8 mouse cellular contexts compared by ENCODE assay signal in the genomic region with DNA sequence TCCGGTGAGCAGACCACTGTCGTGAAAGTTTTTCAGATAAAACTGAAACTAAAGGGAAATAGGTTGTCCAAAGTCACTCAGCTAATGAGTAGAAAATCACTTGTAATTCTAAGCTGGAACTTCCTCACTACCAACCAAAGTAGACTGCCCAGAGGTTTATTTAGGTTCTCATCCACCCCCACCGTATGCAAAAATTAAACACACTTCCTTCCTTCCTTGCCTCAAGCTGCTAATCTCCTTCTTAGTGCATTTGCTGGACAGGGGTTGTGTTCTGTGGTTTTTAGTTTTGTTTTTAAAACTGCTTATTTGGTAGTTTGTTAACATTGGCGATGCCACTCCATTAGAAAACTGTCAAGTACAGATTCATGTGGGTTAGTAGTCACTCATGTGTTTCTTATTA. TPM values are rescaled to one million over a fixed set of nuclear protein-coding genes. Genes with fewer than 3 reads are reported as not detected.
DNase-seq lines count a peak whose midpoint lies in the region; ATAC-seq lines count a peak whose summit lies in the region.

No protein-coding gene starts in this region.

- no peaks in the 10 kb centered on the region for H3K9me3 ChIP-seq in lung, embryonic 15.5 days
- H3K9me3 ChIP-seq in forebrain, embryonic 10.5 days: no peaks in the 10 kb centered on the region
- H3K9me3 ChIP-seq in limb, embryonic 15.5 days: no peaks in the 10 kb centered on the region

- peak overlapping the region; percentile 100 for H3K9ac ChIP-seq in lung, embryonic 15.5 days
- H3K9ac ChIP-seq in limb, embryonic 15.5 days: peak overlapping the region; percentile 99

- no peaks in the 10 kb centered on the region for H3K27me3 ChIP-seq in lung, embryonic 15.5 days
- no peaks in the 10 kb centered on the region for H3K27me3 ChIP-seq in forebrain, embryonic 10.5 days (ENCODE audit: poor library complexity, severe bottlenecking)
- H3K27me3 ChIP-seq in limb, embryonic 15.5 days: no peaks in the 10 kb centered on the region
- no peaks in the 10 kb centered on the region for H3K27me3 ChIP-seq in splenic B cell, adult 2 months (ENCODE audit: control insufficient read depth, insufficient read depth, low read length, poor library complexity, severe bottlenecking)

- ATAC-seq in lung, embryonic 15.5 days (ENCODE audit: borderline replicate concordance, extremely low read depth, low FRiP score, low TSS enrichment): no peak
- ATAC-seq in limb, embryonic 15.5 days (ENCODE audit: insufficient number of reproducible peaks, low FRiP score, low TSS enrichment, low read depth): no peak

- H3K4me2 ChIP-seq in lung, embryonic 15.5 days: peak overlapping the region; percentile 66
- H3K4me2 ChIP-seq in limb, embryonic 15.5 days: peak overlapping the region; percentile 56

- no peak for DNase-seq in lung, postnatal 14 days
- no peak for DNase-seq in forebrain, embryonic 10.5 days (ENCODE audit: extremely low spot score, low spot score)
- DNase-seq in splenic B cell, adult 2 months (ENCODE audit: low read depth, low spot score): peak; percentile 46
- no peak for DNase-seq in cerebellum, postnatal 14 days
- no peak for DNase-seq in cerebellum, adult 11-12 months
- DNase-seq in gastrocnemius, postnatal 14 days: no peak

- peaks cover 33% of the 10 kb centered on the region for H3K36me3 ChIP-seq in lung, embryonic 15.5 days
- H3K36me3 ChIP-seq in forebrain, embryonic 10.5 days (replicated peaks): peaks cover 42% of the 10 kb centered on the region
- H3K36me3 ChIP-seq in limb, embryonic 15.5 days: peaks cover 33% of the 10 kb centered on the region
- peaks cover 3% of the 10 kb centered on the region; the same call in 1 of the 2 replicates for H3K36me3 ChIP-seq in splenic B cell, adult 2 months (ENCODE audit: control insufficient read depth, insufficient read depth, low read length, poor library complexity, severe bottlenecking)

- H3K27ac ChIP-seq in lung, embryonic 15.5 days: peak overlapping the region; percentile 76; the same call in 1 of the 2 replicates
- H3K27ac ChIP-seq in forebrain, embryonic 10.5 days: peak overlapping the region; percentile 90
- no peak overlapping the region for H3K27ac ChIP-seq in limb, embryonic 15.5 days

- 35% methylated on average over 4 of the region's 4 CpGs for WGBS in lung, embryonic 15.5 days
- 60% methylated on average over 4 of the region's 4 CpGs for WGBS in forebrain, embryonic 10.5 days
- WGBS in limb, embryonic 15.5 days: 37% methylated on average over 4 of the region's 4 CpGs

- peaks cover 7% of the 10 kb centered on the region for H3K4me1 ChIP-seq in lung, embryonic 15.5 days
- peaks cover 6% of the 10 kb centered on the region for H3K4me1 ChIP-seq in forebrain, embryonic 10.5 days
- peaks cover 6% of the 10 kb centered on the region for H3K4me1 ChIP-seq in limb, embryonic 15.5 days

- H3K4me3 ChIP-seq in lung, embryonic 15.5 days: peak overlapping the region; percentile 100
- peak overlapping the region; percentile 76 for H3K4me3 ChIP-seq in forebrain, embryonic 10.5 days
- peak overlapping the region; percentile 96 for H3K4me3 ChIP-seq in limb, embryonic 15.5 days

- intact Hi-C loops in gastrocnemius, postnatal 14 days (cut with DNase I; ENCODE audit: low total_unique reads): no loop called here

RNA-seq across cellular contexts. Expression of a gene that starts 0.8 kb away (rescaled TPM):
- polyA plus RNA-seq in lung, embryonic 15.5 days (2015; fragmentation: Nextera tagmentation; extraction: Ambion mirVana): 109 and 115 TPM in 2 replicates
- polyA plus RNA-seq in forebrain, embryonic 10.5 days (2016; fragmentation: Nextera tagmentation; extraction: Ambion mirVana): 114 and 122 TPM in 2 replicates
- polyA plus RNA-seq in limb, embryonic 15.5 days (2015; fragmentation: Nextera tagmentation; extraction: Ambion mirVana): 83.7 and 96.3 TPM in 2 replicates
- 10 to 100 TPM; 75.6 to 82.8 TPM for total RNA-seq in gastrocnemius, postnatal 14 days (2021)
